Mouse (Mus musculus): ENCODE measurements around the gene Cadm4. TPM values are rescaled to one million over a fixed set of nuclear protein-coding genes. Genes with fewer than 3 reads are reported as not detected.
A peak's percentile ranks its signal among the peaks of the same experiment; 100 is the strongest.
"Not testable (repeated sequence)": the region's sequence is repeated elsewhere in the genome, so short reads cannot be mapped to it uniquely, and the experiment has no call there.

Gene Cadm4
- polyA plus RNA-seq, 1 experiment from 2014 or later: 4.4 TPM

DNA sequence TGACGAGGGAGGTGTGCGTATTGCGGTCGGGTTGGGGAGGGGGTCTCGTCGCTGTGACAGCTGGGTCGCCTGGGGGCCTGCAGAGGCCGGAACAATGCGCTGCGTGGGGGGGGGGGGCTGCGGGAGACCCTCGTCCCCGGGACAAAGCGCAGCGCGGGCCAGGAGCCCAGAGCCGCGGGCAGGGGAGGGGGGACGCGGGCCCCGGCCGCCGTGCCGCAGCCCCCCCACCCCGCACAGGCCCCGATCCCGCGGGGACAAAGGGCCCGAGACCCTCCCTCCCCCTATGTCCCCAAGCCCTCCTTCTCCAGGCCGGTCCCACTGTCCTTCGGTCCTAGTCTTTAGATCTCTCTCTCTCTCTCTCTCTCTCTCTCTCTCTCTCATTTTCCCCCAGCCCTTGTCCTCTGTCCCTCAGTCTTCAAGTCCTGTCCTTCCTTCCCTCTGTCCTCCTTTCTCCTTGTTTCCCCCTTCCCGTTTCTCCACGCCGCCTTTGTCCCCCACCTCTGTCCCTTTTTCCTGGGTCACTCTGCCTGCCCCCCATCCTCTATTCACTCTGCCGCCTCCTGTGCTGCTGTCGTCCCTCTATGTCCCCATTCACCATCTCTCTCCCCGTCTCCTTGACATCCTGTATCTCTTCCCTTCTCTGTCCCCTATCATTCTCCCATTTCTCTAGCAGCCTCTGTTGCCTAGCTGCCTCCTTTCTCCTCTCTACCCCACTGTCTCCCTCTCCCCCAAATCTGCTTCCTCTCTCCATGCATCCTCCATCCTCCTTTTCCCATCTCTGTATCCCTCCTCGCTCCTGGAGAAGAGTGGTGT, 591 bp downstream of the Cadm4 start:
- H3K27ac ChIP-seq (ENCODE audit: low read length): no peak overlapping the region
- H3K27me3 ChIP-seq (ENCODE audit: control insufficient read depth, insufficient read depth, low read length): peaks cover 7% of the 10 kb centered on the region; the same call in 1 of the 2 replicates
- no peak for ATAC-seq (ENCODE audit: insufficient read depth, low FRiP score)
- WGBS: 5% methylated on average over 13 of the region's 38 CpGs
- H3K4me3 ChIP-seq (replicated peaks; ENCODE audit: low read length): peak overlapping the region; percentile 61
- H3K9me3 ChIP-seq (replicated peaks; ENCODE audit: control insufficient read depth, low read length): no peaks in the 10 kb centered on the region
- peak overlapping the region; percentile 97 for H3K4me2 ChIP-seq (ENCODE audit: low read depth, low read length)
- peak overlapping the region; percentile 80 for H3K9ac ChIP-seq (ENCODE audit: low read length)
- H3K36me3 ChIP-seq (ENCODE audit: control insufficient read depth, insufficient read depth, low read length): no peaks in the 10 kb centered on the region
- peaks cover 17% of the 10 kb centered on the region for H3K4me1 ChIP-seq (ENCODE audit: control insufficient read depth, insufficient read depth, low read length)

DNA sequence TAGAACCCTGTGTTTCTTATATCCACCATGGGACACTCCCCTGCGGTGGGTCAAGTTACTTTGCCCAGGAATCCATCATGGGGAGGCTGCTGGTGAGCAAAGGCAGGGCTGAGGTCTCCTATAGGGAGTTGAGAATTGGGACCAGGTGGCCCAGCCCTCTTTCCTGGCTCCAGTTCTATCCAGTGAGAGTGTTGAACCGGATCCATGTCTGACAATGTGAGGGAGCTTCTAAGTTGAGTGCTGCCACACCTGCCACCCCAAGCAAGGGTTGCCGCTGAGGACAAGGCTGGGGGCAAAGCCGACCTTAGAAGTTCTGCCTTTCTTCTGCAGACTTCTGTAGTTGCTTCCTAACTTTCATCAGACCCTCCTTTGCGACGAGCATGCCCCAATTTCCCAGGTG, 1.5 kb downstream of the Cadm4 start:
- not testable (repeated sequence) for H3K36me3 ChIP-seq (ENCODE audit: control insufficient read depth, insufficient read depth, low read length); H3K27ac ChIP-seq (ENCODE audit: low read length); H3K4me2 ChIP-seq (ENCODE audit: low read depth, low read length); H3K9me3 ChIP-seq (replicated peaks; ENCODE audit: control insufficient read depth, low read length); H3K9ac ChIP-seq (ENCODE audit: low read length); H3K4me3 ChIP-seq (replicated peaks; ENCODE audit: low read length); H3K27me3 ChIP-seq (ENCODE audit: control insufficient read depth, insufficient read depth, low read length); ATAC-seq (ENCODE audit: insufficient read depth, low FRiP score)
- WGBS: 55% methylated on average over 6 of the region's 6 CpGs
- peaks cover 17% of the 10 kb centered on the region for H3K4me1 ChIP-seq (ENCODE audit: control insufficient read depth, insufficient read depth, low read length)

DNA sequence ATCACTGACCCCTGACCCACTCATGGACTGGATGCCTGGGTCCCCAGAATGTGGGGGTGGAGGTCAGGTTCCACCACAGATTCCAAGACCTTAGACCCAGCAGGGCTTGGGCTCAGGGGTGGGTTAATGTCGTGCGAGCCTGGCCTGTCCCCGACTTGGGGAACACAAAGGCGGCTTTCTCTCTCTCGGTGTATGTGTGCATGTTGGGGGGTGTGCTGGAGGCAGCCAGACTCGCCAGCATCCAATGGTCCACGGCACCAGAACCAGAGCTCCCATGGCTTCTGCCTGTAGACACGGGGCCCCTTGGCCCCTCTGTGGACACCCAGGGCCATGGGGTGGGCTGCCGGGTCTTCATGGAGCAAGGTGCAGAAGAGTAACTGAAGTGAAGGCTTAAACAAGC, 3.7 kb downstream of the Cadm4 start:
- no peak overlapping the region for H3K4me2 ChIP-seq (ENCODE audit: low read depth, low read length)
- no peak overlapping the region for H3K27ac ChIP-seq (ENCODE audit: low read length)
- no peak for ATAC-seq (ENCODE audit: insufficient read depth, low FRiP score)
- no peaks in the 10 kb centered on the region for H3K9me3 ChIP-seq (replicated peaks; ENCODE audit: control insufficient read depth, low read length)
- no peak overlapping the region for H3K4me3 ChIP-seq (replicated peaks; ENCODE audit: low read length)
- 84% methylated on average over 9 of the region's 9 CpGs for WGBS
- no peak overlapping the region for H3K9ac ChIP-seq (ENCODE audit: low read length)
- peaks cover 14% of the 10 kb centered on the region for H3K4me1 ChIP-seq (ENCODE audit: control insufficient read depth, insufficient read depth, low read length)
- no peaks in the 10 kb centered on the region for H3K36me3 ChIP-seq (ENCODE audit: control insufficient read depth, insufficient read depth, low read length)
- H3K27me3 ChIP-seq (ENCODE audit: control insufficient read depth, insufficient read depth, low read length): peaks cover 7% of the 10 kb centered on the region; the same call in 1 of the 2 replicates

DNA sequence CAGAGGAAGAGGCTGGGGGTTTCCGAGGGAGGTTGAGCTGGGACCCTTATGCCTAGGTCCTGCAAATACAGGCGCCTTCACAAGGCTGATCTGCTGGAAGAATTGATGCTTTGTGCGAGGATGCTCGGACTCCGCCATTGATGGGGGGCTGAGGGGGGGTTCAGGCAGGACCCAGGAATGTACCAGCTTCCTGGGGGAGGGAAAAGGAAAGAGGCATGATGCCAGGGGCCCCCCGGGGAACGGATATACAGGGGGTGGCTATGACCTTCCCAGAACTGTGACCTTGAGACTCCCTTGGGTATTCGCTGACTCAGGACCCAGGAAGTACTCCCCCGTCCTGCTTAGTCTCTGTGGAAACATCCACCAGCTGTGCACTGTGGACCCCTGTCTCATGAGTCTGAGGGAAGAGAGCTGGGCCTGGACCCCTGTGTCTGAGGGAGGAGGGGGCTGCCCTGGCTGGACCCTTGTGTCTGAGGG, 4.9 kb downstream of the Cadm4 start:
- WGBS: 40% methylated on average over 9 of the region's 9 CpGs
- Histone ChIP-seq H3K4me1 (ENCODE audit: control insufficient read depth, insufficient read depth, low read length) (0 out of 2 replicates have a peak, but pooled peaks cover 3% of the 10 kb centered on the region), H3K4me3 (replicated peaks; ENCODE audit: low read length) (no peak overlapping the region), H3K27me3 (ENCODE audit: control insufficient read depth, insufficient read depth, low read length) (peaks cover 7% of the 10 kb centered on the region; the same call in 1 of the 2 replicates), H3K27ac (ENCODE audit: low read length) (no peak overlapping the region; the same call in 1 of the 2 replicates), H3K4me2 (ENCODE audit: low read depth, low read length) (no peak overlapping the region), H3K9ac (ENCODE audit: low read length) (no peak overlapping the region; the same call in 1 of the 2 replicates), H3K9me3 (replicated peaks; ENCODE audit: control insufficient read depth, low read length) (no peaks in the 10 kb centered on the region), H3K36me3 (ENCODE audit: control insufficient read depth, insufficient read depth, low read length) (no peaks in the 10 kb centered on the region)
- peak; percentile 44 for ATAC-seq (ENCODE audit: insufficient read depth, low FRiP score)

DNA sequence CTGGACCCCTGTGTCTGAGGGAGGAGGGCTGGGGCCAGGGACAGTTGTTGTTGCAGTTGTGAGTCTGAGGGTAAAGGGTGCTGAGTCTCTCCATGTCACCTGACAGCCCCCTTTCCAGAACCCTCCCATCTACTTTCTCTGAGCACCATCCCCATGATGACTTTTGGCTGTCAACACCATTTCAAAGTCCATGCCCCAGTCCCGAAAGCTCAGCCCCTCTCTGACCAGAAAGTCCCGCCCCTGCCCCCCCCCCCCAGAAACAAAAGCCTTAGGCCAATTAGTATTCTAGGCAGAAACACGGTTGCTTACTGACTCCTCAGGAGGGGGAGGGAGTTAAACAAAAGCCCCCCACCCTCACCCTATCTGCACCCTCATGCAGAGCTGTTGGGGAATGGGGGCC, 5.6 kb downstream of the Cadm4 start:
- Histone ChIP-seq H3K9me3 (replicated peaks; ENCODE audit: control insufficient read depth, low read length) (no peaks in the 10 kb centered on the region), H3K4me1 (ENCODE audit: control insufficient read depth, insufficient read depth, low read length) (0 out of 2 replicates have a peak, but pooled peaks cover 3% of the 10 kb centered on the region), H3K9ac (ENCODE audit: low read length) (no peak overlapping the region), H3K27me3 (ENCODE audit: control insufficient read depth, insufficient read depth, low read length) (peaks cover 7% of the 10 kb centered on the region; the same call in 1 of the 2 replicates), H3K4me3 (replicated peaks; ENCODE audit: low read length) (no peak overlapping the region), H3K4me2 (ENCODE audit: low read depth, low read length) (no peak overlapping the region), H3K27ac (ENCODE audit: low read length) (no peak overlapping the region), H3K36me3 (ENCODE audit: control insufficient read depth, insufficient read depth, low read length) (no peaks in the 10 kb centered on the region)
- no peak for ATAC-seq (ENCODE audit: insufficient read depth, low FRiP score)
- WGBS: 47% methylated on average over 3 of the region's 3 CpGs

DNA sequence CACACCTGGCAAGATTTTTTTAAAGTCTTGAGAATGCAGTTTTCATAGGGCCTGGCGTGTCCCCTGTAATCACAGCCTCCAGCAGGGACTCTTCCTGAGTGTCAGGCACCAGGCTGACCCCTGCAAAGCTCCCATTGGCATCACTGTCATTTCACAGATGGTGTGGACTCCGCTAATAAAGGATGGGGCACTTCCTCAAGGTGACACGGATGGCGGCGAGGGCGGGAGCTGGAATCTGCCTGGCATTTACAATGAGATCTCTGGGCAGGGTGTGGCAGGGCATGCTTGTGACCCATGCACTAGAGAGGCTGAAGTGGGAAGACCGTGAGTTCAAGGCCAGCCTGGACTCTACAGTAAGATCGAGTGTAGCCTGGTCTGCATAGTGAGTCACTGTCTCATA, 6.5 kb downstream of the Cadm4 start:
- H3K36me3 ChIP-seq (ENCODE audit: control insufficient read depth, insufficient read depth, low read length): no peaks in the 10 kb centered on the region
- H3K9ac ChIP-seq (ENCODE audit: low read length): no peak overlapping the region
- 0 out of 2 replicates have a peak, but pooled peaks cover 3% of the 10 kb centered on the region for H3K4me1 ChIP-seq (ENCODE audit: control insufficient read depth, insufficient read depth, low read length)
- H3K27me3 ChIP-seq (ENCODE audit: control insufficient read depth, insufficient read depth, low read length): no peaks in the 10 kb centered on the region
- ATAC-seq (ENCODE audit: insufficient read depth, low FRiP score): no peak
- H3K27ac ChIP-seq (ENCODE audit: low read length): no peak overlapping the region
- no peaks in the 10 kb centered on the region for H3K9me3 ChIP-seq (replicated peaks; ENCODE audit: control insufficient read depth, low read length)
- 84% methylated on average over 8 of the region's 8 CpGs for WGBS
- H3K4me3 ChIP-seq (replicated peaks; ENCODE audit: low read length): no peak overlapping the region
- no peak overlapping the region for H3K4me2 ChIP-seq (ENCODE audit: low read depth, low read length)

DNA sequence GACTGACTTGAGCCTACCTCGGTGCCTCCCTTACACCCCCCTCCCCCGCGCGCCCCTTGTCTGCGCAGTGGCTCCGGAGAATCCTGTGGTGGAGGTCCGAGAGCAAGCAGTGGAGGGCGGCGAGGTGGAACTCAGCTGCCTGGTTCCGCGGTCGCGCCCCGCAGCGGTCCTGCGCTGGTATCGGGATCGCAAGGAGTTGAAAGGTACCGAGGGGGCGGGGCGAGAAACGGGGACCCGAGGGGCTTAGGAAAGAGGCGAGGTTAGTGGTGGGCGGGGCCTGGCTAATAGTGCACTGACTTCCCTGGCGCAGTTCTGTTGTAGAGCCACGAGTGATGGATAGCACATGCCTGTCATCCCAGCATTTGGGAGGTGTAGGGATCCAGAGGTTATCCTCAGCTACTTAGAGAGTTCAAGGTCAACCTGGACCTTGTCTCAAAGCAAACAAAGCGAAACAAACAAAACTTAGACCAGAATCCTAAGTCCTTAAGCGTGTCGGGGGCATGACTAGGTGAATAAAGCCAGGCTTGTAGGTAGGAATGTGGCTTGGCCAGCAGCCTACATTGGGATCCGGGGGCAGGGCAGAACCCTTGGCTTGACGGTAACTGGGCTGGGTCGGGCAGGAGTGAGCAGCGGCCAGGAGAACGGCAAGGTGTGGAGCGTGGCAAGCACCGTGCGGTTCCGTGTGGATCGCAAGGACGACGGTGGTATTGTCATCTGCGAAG, 18.2 kb downstream of the Cadm4 start:
- peak overlapping the region; percentile 61 for H3K9ac ChIP-seq (ENCODE audit: low read length)
- no peaks in the 10 kb centered on the region for H3K9me3 ChIP-seq (replicated peaks; ENCODE audit: control insufficient read depth, low read length)
- peak overlapping the region; percentile 38 for H3K4me3 ChIP-seq (replicated peaks; ENCODE audit: low read length)
- peak; percentile 41; the same call in 1 of the 2 replicates for ATAC-seq (ENCODE audit: insufficient read depth, low FRiP score)
- whole genome bisulfite sequencing: 9% methylated on average over 43 of the region's 43 CpGs
- peaks cover 22% of the 10 kb centered on the region for H3K27me3 ChIP-seq (ENCODE audit: control insufficient read depth, insufficient read depth, low read length)
- H3K36me3 ChIP-seq (ENCODE audit: control insufficient read depth, insufficient read depth, low read length): no peaks in the 10 kb centered on the region
- peaks cover 12% of the 10 kb centered on the region for H3K4me1 ChIP-seq (ENCODE audit: control insufficient read depth, insufficient read depth, low read length)
- peak overlapping the region; percentile 58 for H3K4me2 ChIP-seq (ENCODE audit: low read depth, low read length)
- no peak overlapping the region for H3K27ac ChIP-seq (ENCODE audit: low read length)

DNA sequence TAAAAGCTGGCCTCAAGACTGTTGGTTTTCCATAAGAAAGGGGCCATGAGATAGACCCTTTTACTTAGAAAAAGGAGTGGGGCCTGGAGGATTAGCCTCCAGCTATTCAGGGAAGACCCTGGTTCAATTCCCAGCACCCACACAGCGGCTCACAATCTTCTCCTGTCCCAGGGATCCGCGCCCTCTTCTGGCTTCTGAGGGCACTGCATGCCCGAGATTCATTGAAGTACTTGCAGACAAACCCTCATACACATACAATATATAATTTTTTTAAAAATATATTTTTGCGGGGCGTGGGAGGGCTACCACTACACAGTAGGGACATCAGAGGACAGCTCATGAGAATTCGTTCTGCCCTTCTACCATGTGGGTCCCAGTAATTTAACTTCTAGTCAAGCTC, 19.1 kb downstream of the Cadm4 start:
- Histone ChIP-seq H3K9me3 (replicated peaks; ENCODE audit: control insufficient read depth, low read length) (no peaks in the 10 kb centered on the region), H3K4me2 (ENCODE audit: low read depth, low read length) (no peak overlapping the region), H3K27me3 (ENCODE audit: control insufficient read depth, insufficient read depth, low read length) (peaks cover 22% of the 10 kb centered on the region), H3K36me3 (ENCODE audit: control insufficient read depth, insufficient read depth, low read length) (no peaks in the 10 kb centered on the region), H3K9ac (ENCODE audit: low read length) (no peak overlapping the region), H3K4me1 (ENCODE audit: control insufficient read depth, insufficient read depth, low read length) (peaks cover 20% of the 10 kb centered on the region), H3K27ac (ENCODE audit: low read length) (no peak overlapping the region), H3K4me3 (replicated peaks; ENCODE audit: low read length) (no peak overlapping the region)
- 34% methylated on average over 7 of the region's 7 CpGs for WGBS
- no peak for ATAC-seq (ENCODE audit: insufficient read depth, low FRiP score)

DNA sequence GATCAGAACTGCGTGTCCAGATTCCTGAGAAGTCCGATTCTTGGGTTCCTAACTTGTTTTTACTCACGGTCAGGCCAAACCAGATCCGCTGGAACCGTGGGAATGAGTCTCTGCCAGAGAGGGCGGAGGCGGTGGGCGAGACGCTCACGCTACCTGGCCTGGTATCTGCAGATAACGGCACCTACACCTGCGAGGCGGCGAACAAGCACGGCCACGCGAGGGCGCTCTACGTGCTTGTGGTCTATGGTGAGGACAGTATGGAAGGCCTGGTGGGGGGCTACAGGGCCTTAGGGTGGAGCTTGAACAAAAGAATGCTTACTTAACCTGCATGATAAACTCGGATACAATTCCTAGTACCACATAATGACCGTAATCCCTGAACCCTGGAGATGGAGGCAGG, 19.7 kb downstream of the Cadm4 start:
- Histone ChIP-seq H3K4me2 (ENCODE audit: low read depth, low read length) (no peak overlapping the region), H3K27me3 (ENCODE audit: control insufficient read depth, insufficient read depth, low read length) (peaks cover 22% of the 10 kb centered on the region), H3K4me1 (ENCODE audit: control insufficient read depth, insufficient read depth, low read length) (peaks cover 25% of the 10 kb centered on the region), H3K36me3 (ENCODE audit: control insufficient read depth, insufficient read depth, low read length) (no peaks in the 10 kb centered on the region), H3K4me3 (replicated peaks; ENCODE audit: low read length) (no peak overlapping the region), H3K27ac (ENCODE audit: low read length) (no peak overlapping the region), H3K9me3 (replicated peaks; ENCODE audit: control insufficient read depth, low read length) (no peaks in the 10 kb centered on the region), H3K9ac (ENCODE audit: low read length) (no peak overlapping the region)
- 50% methylated on average over 21 of the region's 21 CpGs for WGBS
- ATAC-seq (ENCODE audit: insufficient read depth, low FRiP score): no peak
